Mouse (Mus musculus) CH12.LX (cell line): Measurements from ENCODE around the gene Gemin6. TPM values are rescaled to one million over a fixed set of nuclear protein-coding genes. Genes with fewer than 3 reads are reported as not detected.
A peak's percentile ranks its signal among the peaks of the same experiment; 100 is the strongest.

ENCODE experiments used
- DNase-seq: peaks from one replicate; pipeline ENCODE4 v3.0.0-alpha.2; 2013; ENCODE audit errors: extremely low read depth
- H3K27ac ChIP-seq: 2 replicates; pipeline ENCODE4 v1.5.1; 2012; ENCODE audit warnings: low read depth, mild to moderate bottlenecking, control low read depth, moderate library complexity; ENCODE audit not compliant: insufficient read depth
- H3K27me3 ChIP-seq: replicated peaks from 2 replicates; pipeline ENCODE3; 2012; ENCODE audit warnings: inconsistent platforms
- H3K36me3 ChIP-seq, 2 experiments: replicated peaks in 1 of 2; 2 replicates each; pipeline versions ENCODE3 to v1.6.1; 2012; ENCODE audit warnings: inconsistent platforms in 1 of 2, low read length in 1 of 2, mild to moderate bottlenecking in 1 of 2, mixed read lengths in 1 of 2, moderate library complexity in 1 of 2; ENCODE audit not compliant: control insufficient read depth in 1 of 2, insufficient read depth in 1 of 2
- H3K4me1 ChIP-seq, 2 experiments: 2 replicates each; pipeline ENCODE4 v1.6.1; 2012; ENCODE audit warnings: inconsistent platforms in 1 of 2, moderate library complexity in 1 of 2; ENCODE audit not compliant: insufficient read depth in 2 of 2, control insufficient read depth in 1 of 2
- H3K4me2 ChIP-seq: 2 replicates; pipeline ENCODE4 v1.6.1; 2012; ENCODE audit warnings: low read depth, mild to moderate bottlenecking, control low read depth; ENCODE audit not compliant: poor library complexity, insufficient read depth, severe bottlenecking
- H3K4me3 ChIP-seq, 3 experiments: fragments of 150-350 bp in 1 of 3; sonication (generic) in 1 of 3; replicated peaks in 1 of 3; 2 replicates each; pipeline versions ENCODE3 to v1.5.1; 2011 to 2012; ENCODE audit warnings: low read depth in 2 of 3, low read length in 2 of 3, mild to moderate bottlenecking in 2 of 3, moderate library complexity in 2 of 3, control low read depth in 1 of 3, improper control_type of control experiment in 1 of 3, inconsistent platforms in 1 of 3, mixed read lengths in 1 of 3; ENCODE audit not compliant: poor library complexity in 1 of 3
- H3K79me2 ChIP-seq: replicated peaks from 2 replicates; pipeline ENCODE4 v1.6.1; 2012; ENCODE audit warnings: mild to moderate bottlenecking, moderate library complexity; ENCODE audit not compliant: control insufficient read depth, poor library complexity, insufficient read depth, severe bottlenecking; ENCODE audit errors: extremely low read depth
- H3K9ac ChIP-seq: 2 replicates; pipeline ENCODE4 v1.6.1; 2012; ENCODE audit warnings: low read depth, mild to moderate bottlenecking, control low read depth, moderate library complexity; ENCODE audit not compliant: insufficient read depth
- H3K9me3 ChIP-seq: replicated peaks from 2 replicates; pipeline ENCODE3; 2012; ENCODE audit warnings: low read length, inconsistent platforms, mixed read lengths
- CHD1 ChIP-seq: IDR thresholded peaks from 2 replicates; pipeline ENCODE4 v1.6.1; 2012; ENCODE audit warnings: low read depth, low read length, improper control_type of control experiment, inconsistent platforms
- CTCF ChIP-seq, 2 experiments: IDR thresholded peaks in 1 of 2; conservative IDR thresholded peaks in 1 of 2; 2 replicates each; pipeline ENCODE4 v1.5.1; 2011 to 2012; ENCODE audit warnings: low read depth in 2 of 2, low read length in 2 of 2, improper control_type of control experiment in 1 of 2, inconsistent platforms in 1 of 2, mild to moderate bottlenecking in 1 of 2, moderate library complexity in 1 of 2
- ELF1 ChIP-seq: IDR thresholded peaks from 2 replicates; pipeline ENCODE4 v1.6.1; 2014; ENCODE audit warnings: low read depth, mild to moderate bottlenecking, inconsistent platforms, low read length, improper control_type of control experiment
- ETS1 ChIP-seq: conservative IDR thresholded peaks from 2 replicates; pipeline ENCODE4 v1.6.1; 2012; ENCODE audit warnings: low read depth, mild to moderate bottlenecking, inconsistent platforms, low read length, improper control_type of control experiment, moderate library complexity
- GABPA ChIP-seq: IDR thresholded peaks from 2 replicates; pipeline ENCODE4 v1.6.1; 2012; ENCODE audit warnings: low read depth, low read length, improper control_type of control experiment, inconsistent platforms; ENCODE audit not compliant: insufficient replicate concordance
- IRF4 ChIP-seq: IDR thresholded peaks from 2 replicates; pipeline ENCODE4 v1.6.1; 2014; ENCODE audit warnings: low read depth, mild to moderate bottlenecking, inconsistent platforms, low read length, improper control_type of control experiment
- JUND ChIP-seq: conservative IDR thresholded peaks from 2 replicates; pipeline ENCODE4 v1.6.1; 2011; ENCODE audit warnings: low read depth, low read length, improper control_type of control experiment
- MAFK ChIP-seq: IDR thresholded peaks from 2 replicates; pipeline ENCODE4 v1.6.1; 2011; ENCODE audit warnings: low read length, improper control_type of control experiment; ENCODE audit not compliant: insufficient replicate concordance
- MEF2A ChIP-seq: IDR thresholded peaks from 2 replicates; pipeline ENCODE4 v1.6.1; 2014; ENCODE audit warnings: low read depth, mild to moderate bottlenecking, inconsistent platforms, low read length, improper control_type of control experiment, borderline replicate concordance
- MYC ChIP-seq: IDR thresholded peaks from 2 replicates; pipeline ENCODE4 v1.6.1; 2011; ENCODE audit warnings: low read depth, mild to moderate bottlenecking, improper control_type of control experiment, low read length
- NELFE ChIP-seq: IDR thresholded peaks from 2 replicates; pipeline ENCODE4 v1.6.1; 2011; ENCODE audit warnings: low read depth, low read length, improper control_type of control experiment
- PAX5 ChIP-seq: IDR thresholded peaks from 2 replicates; pipeline ENCODE4 v1.6.1; 2012; ENCODE audit warnings: low read length, inconsistent platforms, mixed read lengths
- POLR2A ChIP-seq: IDR thresholded peaks from 2 replicates; pipeline ENCODE4 v1.6.1; 2011; ENCODE audit warnings: low read depth, mild to moderate bottlenecking, improper control_type of control experiment, low read length
- RAD21 ChIP-seq: IDR thresholded peaks from 2 replicates; pipeline ENCODE4 v1.6.1; 2011; ENCODE audit warnings: low read depth, mild to moderate bottlenecking, low read length, improper control_type of control experiment, moderate library complexity
- SIN3A ChIP-seq: IDR thresholded peaks from 2 replicates; pipeline ENCODE4 v1.6.1; 2012; ENCODE audit warnings: low read length, improper control_type of control experiment, inconsistent platforms
- SMC3 ChIP-seq: IDR thresholded peaks from 2 replicates; pipeline ENCODE4 v1.6.1; 2011; ENCODE audit warnings: low read depth, low read length, improper control_type of control experiment
- TBP ChIP-seq: conservative IDR thresholded peaks from 2 replicates; pipeline ENCODE4 v1.6.1; 2011; ENCODE audit warnings: low read depth, low read length, improper control_type of control experiment
- TCF12 ChIP-seq: IDR thresholded peaks from 2 replicates; pipeline ENCODE4 v1.6.1; 2014; ENCODE audit warnings: low read depth, mild to moderate bottlenecking, inconsistent platforms, low read length, improper control_type of control experiment
- USF2 ChIP-seq: conservative IDR thresholded peaks from 2 replicates; pipeline ENCODE4 v1.6.1; 2011; ENCODE audit warnings: low read depth, low read length, improper control_type of control experiment
- ZMIZ1 ChIP-seq: IDR thresholded peaks from 2 replicates; pipeline ENCODE4 v1.6.1; 2012; ENCODE audit warnings: low read depth, mild to moderate bottlenecking, inconsistent platforms, low read length, improper control_type of control experiment
- ZNF384 ChIP-seq: IDR thresholded peaks from 2 replicates; pipeline ENCODE4 v1.6.1; 2012; ENCODE audit warnings: low read depth, low read length, improper control_type of control experiment, inconsistent platforms
- dilution Hi-C: fragments of 300-500 bp; cut with MboI; formaldehyde crosslinking; loops from 2 replicates; pipeline ENCODE4 v1.14.3; 2020; ENCODE audit warnings: low sequenced_read_pairs; ENCODE audit not compliant: extremely low pct_unique_long_range_greater_than_20kb, extremely low pct_ligation_motif_present
- in situ Hi-C: fragments of 300-500 bp; cut with MboI; formaldehyde crosslinking; loops from 3 replicates; pipeline ENCODE4 v1.14.3; 2019; ENCODE audit warnings: low sequenced_read_pairs, low pct_ligation_motif_present, low pct_unique_long_range_greater_than_20kb, mixed read lengths
- polyA plus RNA-seq: library from polyadenylated mRNA; unstranded; fragments of >175 nt; gene quantifications from 2 replicates; pipeline ENCODE4 v1.2.1, GENCODE M21; 2012; ENCODE audit warnings: low read depth; ENCODE audit not compliant: insufficient read length
- total RNA-seq, 2 experiments: library from RNA; depleted of rRNA; stranded (reverse); fragments of 300-350 nt in 1 of 2; fragments of >200 nt in 1 of 2; gene quantifications; 2 replicates each; pipeline ENCODE4 v1.2.3; 2012 to 2014

Gene Gemin6
- total and polyA plus RNA-seq, 3 experiments = 65.6 to 120 (median 66.0) TPM

- TF ChIP-seq ZMIZ1 = no peak
- peak; percentile 52; the same call in 1 of the 2 replicates for TF ChIP-seq MEF2A
- peak; percentile 80 for TF ChIP-seq TCF12
- TF ChIP-seq MAFK = no peak
- no peak for TF ChIP-seq CHD1
- TF ChIP-seq NELFE = no peak
- TF ChIP-seq GABPA = no peak
- no peak for TF ChIP-seq RAD21
- peak; percentile 60 for TF ChIP-seq TBP
- TF ChIP-seq CTCF (conservative IDR thresholded peaks at IDR 0.05 in 1 of 2, IDR thresholded peaks at IDR 0.05 in 1 of 2; ENCODE audit: low read depth in 2 of 2, low read length in 2 of 2) = no peak
- TF ChIP-seq POLR2A = peak; percentile 36; the same call in 1 of the 2 replicates
- TF ChIP-seq IRF4 = peak; percentile 96
- no peak for TF ChIP-seq SMC3
- no peak for TF ChIP-seq PAX5
- TF ChIP-seq SIN3A = peak; percentile 54; the same call in 1 of the 2 replicates
- no peak for TF ChIP-seq USF2
- TF ChIP-seq JUND = 0 out of 2 replicates have a peak, but pooled peaks have one; percentile 7
- TF ChIP-seq, all 38 proteins: peak for 12
Observed at GRCm38 (mm10) chr17:80236805-80237204, 12.6 kb downstream of the Gemin6 start (continued).

- H3K79me2 ChIP-seq = no peaks in the 10 kb centered on the region
- no peak overlapping the region for H3K9ac ChIP-seq
- H3K27ac ChIP-seq = 0 out of 2 replicates have a peak overlapping the region, but pooled peaks have one; percentile 32
- TF ChIP-seq USF2 (no peak), ZNF384 (peak; percentile 86), ELF1 (no peak)
- H3K36me3 ChIP-seq = peaks cover 34 to 56% of the 10 kb centered on the region in 2 experiments
- no peaks in the 10 kb centered on the region for H3K9me3 ChIP-seq
- dilution Hi-C loops (no loop called here), in situ Hi-C loops (no loop called here)
- 0 out of 2 replicates have a peak overlapping the region, but pooled peaks have one; percentile 89 for H3K4me2 ChIP-seq
- H3K27me3 ChIP-seq = no peaks in the 10 kb centered on the region
- H3K4me3 ChIP-seq = no peak overlapping the region
- no peak for DNase-seq
- H3K4me1 ChIP-seq = peaks cover 0 to 52% of the 10 kb centered on the region in 2 experiments; a peak in 2 of 4 replicates
Observed at GRCm38 (mm10) chr17:80237475-80237874, 13.2 kb downstream of the Gemin6 start.

DNA sequence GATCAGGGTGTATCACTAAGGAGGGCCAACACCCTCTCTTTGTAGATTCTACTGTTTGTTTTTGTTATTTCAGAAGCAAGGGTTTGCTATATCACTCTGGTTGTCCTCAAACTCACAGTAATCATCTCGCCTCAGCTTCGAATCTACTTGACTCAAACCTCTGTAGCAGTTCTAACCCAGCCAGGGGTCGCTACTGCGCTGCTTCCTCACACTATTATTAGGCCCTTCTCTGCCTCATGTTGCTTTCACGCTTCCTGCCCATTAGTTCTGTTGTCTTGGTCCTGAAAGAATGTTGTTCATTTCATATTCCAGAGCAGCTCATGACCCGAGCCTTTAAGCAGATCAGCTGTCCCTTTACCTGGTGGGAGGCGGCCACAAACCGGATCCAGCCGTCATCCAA lies 17.4 kb downstream of the Gemin6 start:
- Histone ChIP-seq H3K9me3 (no peaks in the 10 kb centered on the region), H3K4me3 (no peak overlapping the region), H3K4me1 (peaks cover 0 to 31% of the 10 kb centered on the region in 2 experiments; a peak in 2 of 4 replicates), H3K79me2 (no peaks in the 10 kb centered on the region), H3K4me2 (no peak overlapping the region), H3K36me3 (peaks cover 70 to 83% of the 10 kb centered on the region in 2 experiments), H3K9ac (no peak overlapping the region), H3K27me3 (no peaks in the 10 kb centered on the region), H3K27ac (no peak overlapping the region)
- in situ Hi-C loops (no loop called here), dilution Hi-C loops (no loop called here)
- DNase-seq = no peak
- no peak for TF ChIP-seq CHD1
- TF ChIP-seq ETS1 = no peak
- TF ChIP-seq ELF1 = no peak
- no peak for TF ChIP-seq MYC
- no peak for TF ChIP-seq MEF2A
- no peak for TF ChIP-seq CTCF (conservative IDR thresholded peaks at IDR 0.05 in 1 of 2, IDR thresholded peaks at IDR 0.05 in 1 of 2; ENCODE audit: low read depth in 2 of 2, low read length in 2 of 2)
